Mouse (Mus musculus): Measurements from ENCODE around the gene Socs2. TPM values are rescaled to one million over a fixed set of nuclear protein-coding genes. Genes with fewer than 3 reads are reported as not detected.

Gene Socs2
- polyA plus RNA-seq, 1 experiment = 0.74 TPM

- no peaks in the 10 kb centered on the region; the same call in 1 of the 2 replicates for H3K4me1 ChIP-seq (ENCODE audit: control insufficient read depth, insufficient read depth, low read length)
- H3K4me3 ChIP-seq (ENCODE audit: insufficient read depth, low read length) = no peak overlapping the region
- no peak overlapping the region for H3K27ac ChIP-seq (ENCODE audit: insufficient read depth, low read depth, low read length)
- TF ChIP-seq POLR2A (IDR thresholded peaks at IDR 0.05; ENCODE audit: borderline replicate concordance, low read depth, low read length) (no peak), CTCF (IDR thresholded peaks at IDR 0.05; ENCODE audit: low read depth, low read length) (no peak)
Observed at GRCm38 (mm10) chr10:95337589-95337988, 79.4 kb downstream of the Socs2 start.

- Histone ChIP-seq H3K4me1 (ENCODE audit: control insufficient read depth, insufficient read depth, low read length) (no peaks in the 10 kb centered on the region; the same call in 1 of the 2 replicates), H3K27ac (ENCODE audit: insufficient read depth, low read depth, low read length) (no peak overlapping the region), H3K4me3 (ENCODE audit: insufficient read depth, low read length) (no peak overlapping the region)
- TF ChIP-seq CTCF (IDR thresholded peaks at IDR 0.05; ENCODE audit: low read depth, low read length) (no peak), POLR2A (IDR thresholded peaks at IDR 0.05; ENCODE audit: borderline replicate concordance, low read depth, low read length) (no peak)
Observed at GRCm38 (mm10) chr10:95336781-95337544, 80.0 kb downstream of the Socs2 start.

Other genes starting within 250 kb of the Socs2 start
- gene Cradd, start 93.0 kb downstream of the Socs2 start, polyA plus RNA-seq (2012; ENCODE audit: insufficient read depth, insufficient read length, missing spikeins) = 12.2 and 14.7 TPM in 2 replicates
- gene Mrpl42, start 84.8 kb upstream of the Socs2 start, polyA plus RNA-seq (2012; ENCODE audit: insufficient read depth, insufficient read length, missing spikeins) = 88.3 and 96.0 TPM in 2 replicates
- gene Ube2n, start 98.0 kb upstream of the Socs2 start, polyA plus RNA-seq (2012; ENCODE audit: insufficient read depth, insufficient read length, missing spikeins) = 116 and 121 TPM in 2 replicates
- 42.5 and 43.1 TPM in 2 replicates for gene Nudt4, start 147.0 kb upstream of the Socs2 start, polyA plus RNA-seq (2012; ENCODE audit: insufficient read depth, insufficient read length, missing spikeins)